Mouse (Mus musculus) MEL (cell line): ENCODE measurements around the gene Bag3. TPM values are rescaled to one million over a fixed set of nuclear protein-coding genes. Genes with fewer than 3 reads are reported as not detected.

ENCODE experiments used
- DNase-seq: peaks from one replicate; pipeline ENCODE4 v3.0.0; 2011; ENCODE audit warnings: low read depth, low spot score
- H3K27ac ChIP-seq: 2 replicates; pipeline ENCODE4 v1.5.1; 2012; ENCODE audit warnings: low read depth, mild to moderate bottlenecking, control low read depth, low read length, moderate library complexity; ENCODE audit not compliant: control insufficient read depth
- H3K27me3 ChIP-seq, 2 experiments: fragments of 150-350 bp in 1 of 2; sonication (generic) in 1 of 2; 2 replicates each; pipeline ENCODE4 v1.6.1; 2012; ENCODE audit warnings: low read length in 2 of 2, mild to moderate bottlenecking in 2 of 2, improper control_type of control experiment in 1 of 2, moderate library complexity in 1 of 2; ENCODE audit not compliant: insufficient read depth in 2 of 2, control insufficient read depth in 1 of 2
- H3K36me3 ChIP-seq, 2 experiments: 2 replicates each; pipeline ENCODE4 v1.6.1; 2012 to 2014; ENCODE audit warnings: low read length in 2 of 2, improper control_type of control experiment in 1 of 2, inconsistent platforms in 1 of 2, mild to moderate bottlenecking in 1 of 2; ENCODE audit not compliant: insufficient read depth in 2 of 2, control insufficient read depth in 1 of 2
- H3K4me1 ChIP-seq, 2 experiments: fragments of 150-350 bp in 1 of 2; sonication (generic) in 1 of 2; 2 replicates each; pipeline ENCODE4 v1.6.1; 2012; ENCODE audit warnings: low read length in 2 of 2, improper control_type of control experiment in 1 of 2, mild to moderate bottlenecking in 1 of 2; ENCODE audit not compliant: insufficient read depth in 2 of 2, control insufficient read depth in 1 of 2
- H3K4me3 ChIP-seq, 2 experiments: fragments of 150-350 bp in 1 of 2; sonication (generic) in 1 of 2; 2 replicates each; pipeline ENCODE4 v1.5.1; 2012; ENCODE audit warnings: low read depth in 2 of 2, low read length in 2 of 2, mild to moderate bottlenecking in 2 of 2, moderate library complexity in 2 of 2, control low read depth in 1 of 2, improper control_type of control experiment in 1 of 2; ENCODE audit not compliant: control insufficient read depth in 1 of 2, insufficient read depth in 1 of 2
- H3K79me2 ChIP-seq: 2 replicates; pipeline ENCODE4 v1.6.1; 2012; ENCODE audit warnings: mild to moderate bottlenecking, low read length, moderate library complexity; ENCODE audit not compliant: control insufficient read depth, poor library complexity, insufficient read depth
- H3K9ac ChIP-seq: 2 replicates; pipeline ENCODE4 v1.6.1; 2012; ENCODE audit warnings: low read depth, mild to moderate bottlenecking, control low read depth, low read length, moderate library complexity; ENCODE audit not compliant: control insufficient read depth, poor library complexity, severe bottlenecking
- H3K9me3 ChIP-seq: fragments of 150-350 bp; sonication (generic); replicated peaks from 2 replicates; pipeline ENCODE4 v1.6.1; 2012; ENCODE audit warnings: mild to moderate bottlenecking, low read length, improper control_type of control experiment, moderate library complexity; ENCODE audit not compliant: insufficient read depth
- E2F4 ChIP-seq: IDR thresholded peaks from 2 replicates; pipeline ENCODE4 v1.6.1; 2011; ENCODE audit warnings: low read depth, low read length, improper control_type of control experiment, borderline replicate concordance
- EP300 ChIP-seq, 2 experiments: IDR thresholded peaks; 2 replicates each; pipeline ENCODE4 v1.6.1; 2011; ENCODE audit warnings: improper control_type of control experiment in 2 of 2, low read length in 2 of 2, low read depth in 1 of 2, mild to moderate bottlenecking in 1 of 2
- ETS1 ChIP-seq: IDR thresholded peaks from 2 replicates; pipeline ENCODE4 v1.6.1; 2012; ENCODE audit warnings: low read depth, mild to moderate bottlenecking, inconsistent platforms, low read length, improper control_type of control experiment, moderate library complexity
- MAFK ChIP-seq: IDR thresholded peaks from 2 replicates; pipeline ENCODE4 v1.6.1; 2011; ENCODE audit warnings: low read depth, mild to moderate bottlenecking, low read length, improper control_type of control experiment, borderline replicate concordance
- MAZ ChIP-seq: IDR thresholded peaks from 2 replicates; pipeline ENCODE4 v1.6.1; 2012; ENCODE audit warnings: low read depth, mild to moderate bottlenecking, inconsistent platforms, low read length, improper control_type of control experiment
- MXI1 ChIP-seq: IDR thresholded peaks from 2 replicates; pipeline ENCODE4 v1.6.1; 2011; ENCODE audit warnings: mild to moderate bottlenecking, low read depth, low read length, improper control_type of control experiment
- MYB ChIP-seq: IDR thresholded peaks from 2 replicates; pipeline ENCODE4 v1.6.1; 2011; ENCODE audit warnings: mild to moderate bottlenecking, low read depth, low read length, improper control_type of control experiment
- MYC ChIP-seq: IDR thresholded peaks from 2 replicates; pipeline ENCODE4 v1.6.1; 2011; ENCODE audit warnings: low read depth, mild to moderate bottlenecking, low read length, improper control_type of control experiment, moderate library complexity
- NRF1 ChIP-seq: IDR thresholded peaks from 2 replicates; pipeline ENCODE4 v1.6.1; 2014; ENCODE audit warnings: low read depth, mild to moderate bottlenecking, inconsistent platforms, low read length, improper control_type of control experiment, moderate library complexity; ENCODE audit not compliant: poor library complexity, insufficient read depth, severe bottlenecking
- POLR2A ChIP-seq, 2 experiments: IDR thresholded peaks; 2 replicates each; pipeline ENCODE4 v1.6.1; 2011 to 2012; ENCODE audit warnings: low read length in 2 of 2, mild to moderate bottlenecking in 2 of 2, control low read depth in 1 of 2, improper control_type of control experiment in 1 of 2, low read depth in 1 of 2, moderate library complexity in 1 of 2; ENCODE audit not compliant: control insufficient read depth in 1 of 2, insufficient read depth in 1 of 2, poor library complexity in 1 of 2
- POLR2AphosphoS5 ChIP-seq: IDR thresholded peaks from 2 replicates; pipeline ENCODE4 v1.6.1; 2012; ENCODE audit warnings: low read depth, borderline replicate concordance, mild to moderate bottlenecking, inconsistent platforms, low read length, moderate library complexity, mixed read lengths
- SIN3A ChIP-seq: IDR thresholded peaks from 2 replicates; pipeline ENCODE4 v1.6.1; 2012; ENCODE audit warnings: low read length, improper control_type of control experiment, inconsistent platforms
- SMC3 ChIP-seq: IDR thresholded peaks from 2 replicates; pipeline ENCODE4 v1.6.1; 2011; ENCODE audit warnings: low read depth, low read length, improper control_type of control experiment
- TAL1 ChIP-seq: IDR thresholded peaks from 2 replicates; pipeline ENCODE4 v1.6.1; 2012; ENCODE audit warnings: mild to moderate bottlenecking, inconsistent platforms, low read length, moderate library complexity, mixed read lengths
- TCF12 ChIP-seq: IDR thresholded peaks from 2 replicates; pipeline ENCODE4 v1.6.1; 2014; ENCODE audit warnings: low read depth, mild to moderate bottlenecking, inconsistent platforms, low read length, improper control_type of control experiment, moderate library complexity
- USF2 ChIP-seq, 2 experiments: IDR thresholded peaks; 2 replicates each; pipeline ENCODE4 v1.6.1; 2011 to 2012; ENCODE audit warnings: improper control_type of control experiment in 2 of 2, low read length in 2 of 2, borderline replicate concordance in 1 of 2, inconsistent platforms in 1 of 2, low read depth in 1 of 2, mild to moderate bottlenecking in 1 of 2; ENCODE audit not compliant: insufficient read depth in 1 of 2
- ZC3H11A ChIP-seq: IDR thresholded peaks from 2 replicates; pipeline ENCODE4 v1.6.1; 2012; ENCODE audit warnings: low read depth, mild to moderate bottlenecking, inconsistent platforms, low read length, improper control_type of control experiment
- ZMIZ1 ChIP-seq: IDR thresholded peaks from 2 replicates; pipeline ENCODE4 v1.6.1; 2012; ENCODE audit warnings: low read depth, mild to moderate bottlenecking, inconsistent platforms, low read length, improper control_type of control experiment, moderate library complexity
- ZNF384 ChIP-seq: IDR thresholded peaks from 2 replicates; pipeline ENCODE4 v1.6.1; 2012; ENCODE audit warnings: low read depth, mild to moderate bottlenecking, inconsistent platforms, low read length, improper control_type of control experiment
- polyA plus RNA-seq, 2 experiments: library from polyadenylated mRNA; stranded (reverse) in 1 of 2; unstranded in 1 of 2; fragments of >175 nt in 1 of 2; fragments of >200 nt in 1 of 2; gene quantifications; 2 replicates each; pipeline versions ENCODE4 v1.2.1 to v1.2.4; 2012; ENCODE audit warnings: low replicate concordance in 2 of 2, low read depth in 1 of 2; ENCODE audit not compliant: insufficient read length in 2 of 2, insufficient read depth in 1 of 2, missing spikeins in 1 of 2
- total RNA-seq: library from RNA; depleted of rRNA; stranded (reverse); fragments of 300-350 nt; gene quantifications from 2 replicates; pipeline ENCODE4 v1.2.3, GENCODE M21; 2012

Bag3 gene
- total and polyA plus RNA-seq, 3 experiments, result 5.1 to 13.4 TPM; not detected in 1

DNA sequence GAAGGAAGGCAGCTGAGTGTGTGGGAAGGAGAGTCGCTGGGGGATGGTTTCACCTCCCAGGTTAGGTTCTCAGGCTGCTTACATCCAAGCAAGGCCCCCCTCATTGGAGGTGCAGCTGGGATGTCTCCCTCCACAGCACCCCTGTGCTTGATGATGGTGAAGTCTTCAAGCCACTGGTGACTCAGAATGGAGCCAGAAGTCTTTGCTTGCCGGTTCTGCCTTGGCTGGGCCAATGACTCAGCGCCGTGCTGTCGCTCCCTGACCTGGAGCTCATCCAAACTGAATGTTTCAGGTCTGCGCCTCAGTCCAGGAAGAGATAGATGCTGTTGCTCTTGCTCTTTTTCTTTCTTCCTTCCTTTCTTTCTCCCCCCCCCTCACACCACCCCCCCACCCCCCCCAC, 8.5 kb downstream of the Bag3 start (continued):
- no peak for TF ChIP-seq USF2 (IDR thresholded peaks at IDR 0.05; ENCODE audit: borderline replicate concordance in 1 of 2, insufficient read depth in 1 of 2, low read depth in 1 of 2, low read length in 2 of 2)
- TF ChIP-seq ETS1, result peak; percentile 47; the same call in 1 of the 2 replicates

DNA sequence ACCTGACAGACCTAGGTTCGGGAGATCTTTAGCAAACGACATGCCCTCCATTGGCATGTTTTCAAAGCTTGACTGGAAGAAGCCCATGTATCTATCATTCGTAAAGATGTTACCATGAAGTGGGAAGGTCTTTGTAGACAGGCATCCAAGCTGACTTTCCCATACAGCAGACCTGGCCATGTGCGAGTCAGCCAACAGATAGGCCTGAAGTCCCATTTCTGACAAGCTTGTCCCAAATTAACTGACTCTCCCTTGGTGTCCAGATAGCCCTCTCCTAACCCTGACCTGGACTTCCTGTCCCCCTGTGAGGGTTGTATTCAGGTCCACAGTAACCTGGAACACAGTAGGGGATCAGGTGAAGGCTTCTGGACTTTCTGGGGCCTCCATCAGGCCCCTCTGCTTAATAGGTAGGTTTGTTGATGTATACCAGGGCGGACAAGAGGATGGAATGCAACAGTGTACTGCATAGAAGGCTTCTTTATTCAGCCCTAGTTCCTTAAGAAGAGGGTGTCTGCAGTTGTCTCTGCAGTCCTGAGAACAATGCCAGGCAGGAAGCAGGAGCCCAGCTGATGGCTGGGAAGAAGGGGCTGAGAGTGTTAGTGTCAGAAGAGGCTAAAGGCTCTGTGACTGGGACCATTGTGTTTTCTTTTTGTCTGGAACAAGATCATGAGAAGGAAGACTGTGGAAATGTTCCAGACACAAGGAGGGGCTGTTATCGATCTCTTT, 9.2 kb downstream of the Bag3 start:
- Histone ChIP-seq H3K9ac (no peak overlapping the region), H3K79me2 (peaks cover 37% of the 10 kb centered on the region), H3K9me3 (no peaks in the 10 kb centered on the region), H3K36me3 (peaks cover 0 to 60% of the 10 kb centered on the region in 2 experiments; a peak in 2 of 4 replicates), H3K4me1 (peaks cover 46 to 62% of the 10 kb centered on the region in 2 experiments), H3K4me3 (no peak overlapping the region), H3K27me3 (no peaks in the 10 kb centered on the region), H3K27ac (peak overlapping the region; percentile 17; the same call in 1 of the 2 replicates)
- TF ChIP-seq TAL1, result no peak
- no peak for TF ChIP-seq SIN3A
- no peak for TF ChIP-seq SMC3
- no peak for TF ChIP-seq USF2 (IDR thresholded peaks at IDR 0.05; ENCODE audit: borderline replicate concordance in 1 of 2, insufficient read depth in 1 of 2, low read depth in 1 of 2, low read length in 2 of 2)
- TF ChIP-seq NRF1, result no peak
- TF ChIP-seq ZC3H11A, result no peak
- no peak for TF ChIP-seq MXI1
- TF ChIP-seq ZMIZ1, result no peak
- TF ChIP-seq E2F4, result no peak
- TF ChIP-seq POLR2AphosphoS5, result no peak
- TF ChIP-seq MYB, result no peak
- TF ChIP-seq MAFK, result no peak
- TF ChIP-seq MAZ, result no peak
- no peak for TF ChIP-seq TCF12
- DNase-seq, result peak; percentile 22

DNA sequence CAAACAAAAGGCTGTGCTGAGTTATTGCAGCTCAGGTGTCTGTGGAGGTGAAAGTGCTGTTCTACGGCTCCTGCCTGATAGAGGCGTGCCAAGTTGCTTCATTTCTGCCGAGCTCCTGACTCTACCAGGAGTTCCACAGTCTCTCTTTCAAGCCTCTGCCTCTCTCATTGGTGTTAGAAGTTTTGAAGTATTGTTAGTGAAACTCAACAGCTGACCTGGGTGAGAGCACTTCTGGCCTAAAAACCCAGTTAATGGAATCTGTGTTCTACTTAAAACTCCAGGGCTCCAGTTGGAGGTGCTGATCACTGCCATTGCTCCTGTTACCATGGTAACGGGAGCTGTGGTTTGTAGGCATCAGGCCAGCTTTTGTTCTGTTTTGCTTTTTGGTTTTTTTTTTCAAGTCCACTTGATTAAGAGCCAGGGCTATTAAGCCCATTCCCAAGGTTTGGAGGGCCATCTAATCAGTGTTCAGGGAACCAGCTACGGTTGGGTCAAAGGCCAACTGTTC, 11.6 kb downstream of the Bag3 start:
- peaks cover 24% of the 10 kb centered on the region for H3K79me2 ChIP-seq
- H3K4me3 ChIP-seq, result no peak overlapping the region
- H3K9me3 ChIP-seq, result no peaks in the 10 kb centered on the region
- H3K4me1 ChIP-seq, result peaks cover 40 to 52% of the 10 kb centered on the region in 2 experiments
- no peak overlapping the region for H3K9ac ChIP-seq
- TF ChIP-seq MYC (no peak), POLR2A (IDR thresholded peaks at IDR 0.05; ENCODE audit: control insufficient read depth in 1 of 2, insufficient read depth in 1 of 2, low read depth in 1 of 2, low read length in 2 of 2, poor library complexity in 1 of 2) (no peak), ZNF384 (0 out of 2 replicates have a peak, but pooled peaks have one; percentile 58), EP300 (IDR thresholded peaks at IDR 0.05; ENCODE audit: low read depth in 1 of 2, low read length in 2 of 2) (peak in 1 of 2 experiments; percentile 10; a peak in 1 of 4 replicates), ZMIZ1 (no peak), SIN3A (0 out of 2 replicates have a peak, but pooled peaks have one; percentile 15)
- DNase-seq, result peak; percentile 51
- peaks cover 0 to 49% of the 10 kb centered on the region in 2 experiments; a peak in 2 of 4 replicates for H3K36me3 ChIP-seq
- no peaks in the 10 kb centered on the region for H3K27me3 ChIP-seq
- peak overlapping the region; percentile 4; the same call in 1 of the 2 replicates for H3K27ac ChIP-seq
